Mouse (Mus musculus) hindbrain, postnatal 0 days (tissue): ENCODE results near the gene Arntl2. TPM values are rescaled to one million over a fixed set of nuclear protein-coding genes. Genes with fewer than 3 reads are reported as not detected.

ENCODE experiments used
- ATAC-seq: fragments of 200-750 bp; cut with Nextera tagmentation; 2 replicates; pipeline ENCODE4 v1.8.0; 2017; ENCODE audit warnings: mild to moderate bottlenecking, moderate TSS enrichment, moderate library complexity
- DNase-seq: peaks from one replicate; pipeline ENCODE4 v3.0.0-alpha.2; 2015; ENCODE audit warnings: low spot score
- H3K27ac ChIP-seq: fragments of 300-500 bp; sonication (generic); 2 replicates; pipeline ENCODE4 v1.5.1; 2014; ENCODE audit warnings: mild to moderate bottlenecking
- H3K27me3 ChIP-seq: fragments of 300-500 bp; sonication (generic); 2 replicates; pipeline ENCODE4 v1.6.1; 2014; ENCODE audit warnings: low read length, mixed read lengths; ENCODE audit not compliant: insufficient read depth
- H3K36me3 ChIP-seq: fragments of 300-500 bp; sonication (generic); 2 replicates; pipeline ENCODE4 v1.6.1; 2014; ENCODE audit warnings: low read length, mixed read lengths; ENCODE audit not compliant: insufficient read depth
- H3K4me1 ChIP-seq: fragments of 300-500 bp; sonication (generic); 2 replicates; pipeline ENCODE4 v1.6.1; 2014; ENCODE audit warnings: antibody characterized with exemption, low read length, mixed read lengths; ENCODE audit not compliant: insufficient read depth
- H3K4me2 ChIP-seq: fragments of 300-500 bp; sonication (generic); 2 replicates; pipeline ENCODE4 v1.6.1; 2014; ENCODE audit warnings: low read depth, mild to moderate bottlenecking, low read length, moderate library complexity, mixed read lengths
- H3K4me3 ChIP-seq: fragments of 300-500 bp; sonication (generic); 2 replicates; pipeline ENCODE4 v1.5.1; 2014; ENCODE audit warnings: low read length
- H3K9ac ChIP-seq: fragments of 300-500 bp; sonication (generic); replicated peaks from 2 replicates; pipeline ENCODE4 v1.6.1; 2014; ENCODE audit warnings: mild to moderate bottlenecking, low read length, moderate library complexity, mixed read lengths
- H3K9me3 ChIP-seq: fragments of 300-500 bp; sonication (generic); 2 replicates; pipeline ENCODE4 v1.6.1; 2016; ENCODE audit warnings: low read length, mixed read lengths
- CTCF ChIP-seq: IDR thresholded peaks from 2 replicates; pipeline ENCODE4 v1.5.1; 2016; ENCODE audit warnings: antibody characterized with exemption, control low read depth, low read depth
- WGBS: fragments of 180-500 bp; shearing (Covaris S2); extraction: QIAGEN DNeasy Blood & Tissue Kit; methylation state at CpG from one replicate; pipeline ENCODE4 v1.1.7; 2014; 5-methylcytosine and 5-hydroxymethylcytosine counted together
- polyA plus RNA-seq: library from polyadenylated mRNA; unstranded; fragments of >200 nt; fragmentation: Nextera tagmentation; extraction: Ambion mirVana; gene quantifications from 2 replicates; pipeline ENCODE4 v1.2.1, GENCODE M21; 2015
- total RNA-seq: library from RNA; depleted of rRNA; stranded (reverse); fragments of >200 nt; gene quantifications from 2 replicates; pipeline ENCODE4 v1.2.3, GENCODE M21; 2014

The Arntl2 gene
- total and polyA plus RNA-seq, 2 experiments from 2014 or later = 3.9 to 4.1 TPM

DNA sequence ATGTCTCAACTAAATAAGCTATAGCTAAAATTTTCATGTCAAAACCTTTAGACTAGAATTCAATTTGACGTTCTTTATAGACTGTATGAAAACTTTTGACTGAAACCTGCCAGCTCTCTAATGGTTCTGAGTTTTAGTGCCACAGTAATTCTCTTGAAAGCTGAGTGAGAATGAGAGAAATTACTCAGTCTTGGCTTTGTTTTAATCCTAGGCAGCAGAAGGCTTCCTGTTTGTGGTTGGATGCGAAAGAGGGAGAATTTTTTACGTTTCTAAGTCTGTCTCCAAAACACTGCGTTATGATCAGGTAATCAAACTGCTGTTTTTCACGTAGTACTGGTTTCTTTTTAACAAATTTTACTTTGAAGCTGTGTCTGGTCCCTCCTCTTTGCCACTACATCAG is 17.2 kb downstream of the Arntl2 start:
- Histone ChIP-seq H3K27ac (no peak overlapping the region), H3K27me3 (no peaks in the 10 kb centered on the region), H3K9me3 (no peaks in the 10 kb centered on the region), H3K4me2 (no peak overlapping the region), H3K9ac (no peak overlapping the region), H3K4me1 (no peaks in the 10 kb centered on the region), H3K4me3 (no peak overlapping the region), H3K36me3 (no peaks in the 10 kb centered on the region)
- 90% methylated on average over 5 of the region's 5 CpGs for WGBS
- DNase-seq (no peak), ATAC-seq (no peak)
- TF ChIP-seq CTCF = no peak

DNA sequence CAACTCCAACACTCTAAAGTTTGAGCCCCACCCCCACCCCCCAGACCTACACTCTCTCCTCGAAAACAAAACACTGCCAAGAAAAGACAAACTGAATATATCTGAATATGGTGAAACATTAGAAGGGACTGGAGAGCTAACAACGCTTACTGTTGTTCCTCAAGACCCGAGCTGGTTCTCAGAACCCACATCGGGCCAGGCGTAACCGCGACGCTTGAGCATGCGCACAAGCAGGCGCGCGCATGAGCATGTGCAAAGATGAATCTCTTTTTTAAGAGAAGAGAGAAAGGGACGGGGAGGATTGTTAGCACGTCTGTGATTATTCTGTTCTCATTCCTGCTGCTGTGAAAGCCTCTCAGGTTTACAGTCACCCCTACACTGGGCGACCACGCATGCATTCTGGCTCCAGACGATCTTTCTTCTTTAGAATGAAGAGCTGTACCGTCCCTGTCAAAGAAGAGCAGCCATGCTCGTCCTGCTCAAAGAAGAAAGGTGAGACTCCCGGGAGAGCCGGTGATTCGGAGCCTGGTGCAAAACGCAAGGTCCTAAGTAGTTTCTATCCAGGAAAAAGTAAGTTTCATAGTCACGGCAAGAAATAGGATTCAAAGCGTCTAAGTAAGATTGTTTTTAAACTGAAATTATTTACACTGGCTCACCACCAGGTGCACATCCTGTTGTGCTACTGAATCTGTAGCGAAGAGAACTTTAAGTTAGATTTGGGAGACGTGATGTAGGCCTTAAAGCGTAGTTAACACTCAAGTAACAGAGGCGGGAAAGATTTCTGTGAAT is 24.5 kb downstream of the Arntl2 start:
- no peak for DNase-seq
- Histone ChIP-seq H3K27me3 (no peaks in the 10 kb centered on the region), H3K4me2 (no peak overlapping the region), H3K9me3 (no peaks in the 10 kb centered on the region), H3K9ac (no peak overlapping the region), H3K4me3 (no peak overlapping the region), H3K27ac (no peak overlapping the region), H3K36me3 (no peaks in the 10 kb centered on the region), H3K4me1 (no peaks in the 10 kb centered on the region)
- no peak for ATAC-seq
- WGBS = 78% methylated on average over 29 of the region's 29 CpGs
- peak; percentile 18; the same call in 1 of the 2 replicates for TF ChIP-seq CTCF

DNA sequence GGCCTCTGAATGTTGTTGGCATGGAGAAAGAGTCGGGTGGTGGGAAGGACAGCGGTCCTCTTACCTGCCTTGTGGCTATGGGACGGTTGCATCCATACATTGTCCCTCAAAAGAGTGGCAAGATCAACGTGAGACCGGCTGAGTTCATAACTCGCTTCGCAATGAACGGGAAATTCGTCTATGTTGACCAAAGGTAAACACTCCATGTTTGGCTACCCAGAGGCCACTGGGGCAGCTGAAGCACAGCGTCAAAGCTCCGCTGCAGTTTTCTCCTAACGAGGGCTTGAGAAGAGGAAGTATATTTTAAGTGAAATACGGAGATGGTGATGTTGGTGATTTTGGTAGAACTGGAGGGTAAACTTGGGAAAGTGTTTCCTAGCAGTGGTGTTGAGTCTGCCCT is 26.1 kb downstream of the Arntl2 start:
- Histone ChIP-seq H3K4me2 (no peak overlapping the region), H3K9ac (no peak overlapping the region), H3K4me1 (no peaks in the 10 kb centered on the region), H3K27ac (no peak overlapping the region), H3K36me3 (no peaks in the 10 kb centered on the region), H3K9me3 (no peaks in the 10 kb centered on the region), H3K4me3 (no peak overlapping the region), H3K27me3 (no peaks in the 10 kb centered on the region)
- WGBS = 96% methylated on average over 13 of the region's 13 CpGs
- no peak for DNase-seq
- no peak for ATAC-seq
- no peak for TF ChIP-seq CTCF

DNA sequence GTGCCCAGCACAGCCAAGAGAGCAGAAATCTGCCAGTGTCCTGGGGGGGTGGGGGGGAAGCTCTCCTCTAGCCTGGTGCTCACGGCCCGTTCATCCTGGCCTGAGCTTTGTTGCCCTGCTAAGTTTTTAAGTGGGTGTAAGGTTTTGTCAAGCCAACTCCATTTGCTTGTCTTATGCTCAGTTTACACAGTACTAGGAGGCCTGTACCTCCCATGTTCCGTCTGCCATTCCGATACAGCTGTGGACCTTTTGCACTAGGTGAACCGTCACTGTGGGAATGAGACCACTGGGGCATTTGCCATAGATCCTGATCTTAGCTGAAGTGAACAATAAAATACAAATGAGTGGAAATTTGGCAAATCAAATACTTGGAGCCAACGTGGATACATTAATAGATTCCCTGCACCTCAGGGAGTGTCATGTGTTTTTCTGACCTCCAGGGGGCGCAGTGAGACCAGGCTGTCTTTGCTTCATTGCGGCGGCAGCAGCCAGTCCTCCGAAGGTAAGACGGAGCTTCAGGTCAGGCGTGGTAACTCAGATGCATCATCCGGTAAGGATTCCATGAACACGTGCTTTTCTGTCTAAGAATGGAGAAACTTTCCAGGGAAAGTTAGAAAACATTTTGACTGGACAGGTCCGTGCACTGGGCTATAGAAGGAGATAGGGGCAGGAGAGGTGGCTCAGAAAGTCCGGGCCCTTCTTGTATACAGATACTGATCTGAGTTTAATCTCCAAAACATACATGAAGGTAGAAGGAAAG is 29.1 kb downstream of the Arntl2 start:
- no peaks in the 10 kb centered on the region for H3K27me3 ChIP-seq
- WGBS = 41% methylated on average over 16 of the region's 16 CpGs
- no peak overlapping the region for H3K4me3 ChIP-seq
- H3K36me3 ChIP-seq = no peaks in the 10 kb centered on the region
- no peak overlapping the region for H3K4me2 ChIP-seq
- DNase-seq (peak; percentile 78), ATAC-seq (peak; percentile 78)
- H3K9me3 ChIP-seq = no peaks in the 10 kb centered on the region
- H3K27ac ChIP-seq = no peak overlapping the region
- TF ChIP-seq CTCF = peak; percentile 98
- H3K9ac ChIP-seq = no peak overlapping the region
- no peaks in the 10 kb centered on the region for H3K4me1 ChIP-seq

DNA sequence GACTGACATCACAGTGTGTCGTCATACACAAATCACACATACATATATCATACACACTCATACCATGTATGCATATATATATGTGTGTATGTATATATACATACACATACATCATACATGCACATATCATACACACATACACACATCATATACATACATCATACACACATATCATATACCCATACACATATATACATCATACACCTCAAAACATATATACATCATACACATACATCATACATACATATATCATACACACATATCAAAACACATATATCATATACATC is 29.6 kb downstream of the Arntl2 start:
- ATAC-seq = peak; percentile 36; the same call in 1 of the 2 replicates

DNA sequence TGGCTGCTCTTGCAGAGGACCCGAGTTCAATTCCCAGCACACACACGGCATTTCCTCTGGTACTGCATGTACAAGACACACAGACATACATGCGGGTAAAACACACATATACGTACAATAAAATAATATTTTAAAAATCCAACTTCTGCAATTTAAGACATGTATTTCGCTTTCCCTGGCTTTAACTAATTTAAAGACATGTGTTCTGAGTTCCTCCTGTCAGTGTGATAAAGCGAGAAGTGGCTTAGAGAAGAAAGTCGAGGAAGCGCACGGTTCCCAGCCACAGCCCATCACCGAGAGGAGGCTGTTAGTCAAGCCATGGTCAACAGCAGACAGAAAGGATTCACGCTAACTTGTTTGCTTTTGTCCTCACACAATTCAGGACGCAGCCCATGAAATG is 35.5 kb downstream of the Arntl2 start:
- 80% methylated on average over 12 of the region's 12 CpGs for WGBS
- ATAC-seq (no peak), DNase-seq (no peak)
- Histone ChIP-seq H3K4me3 (no peak overlapping the region), H3K4me1 (no peaks in the 10 kb centered on the region), H3K9ac (no peak overlapping the region), H3K27ac (no peak overlapping the region), H3K4me2 (no peak overlapping the region), H3K27me3 (no peaks in the 10 kb centered on the region), H3K9me3 (no peaks in the 10 kb centered on the region), H3K36me3 (no peaks in the 10 kb centered on the region)
- TF ChIP-seq CTCF = no peak

More for the DNA sequence above, 29.6 kb downstream of the Arntl2 start:
- DNase-seq = no peak
- Histone ChIP-seq H3K4me3 (no peak overlapping the region), H3K9ac (no peak overlapping the region), H3K27ac (no peak overlapping the region), H3K4me2 (no peak overlapping the region), H3K4me1 (no peaks in the 10 kb centered on the region), H3K9me3 (no peaks in the 10 kb centered on the region), H3K36me3 (no peaks in the 10 kb centered on the region), H3K27me3 (no peaks in the 10 kb centered on the region)
- TF ChIP-seq CTCF = no peak
- 77% methylated on average over 1 of the region's 1 CpGs for WGBS
